In the genomic region with DNA sequence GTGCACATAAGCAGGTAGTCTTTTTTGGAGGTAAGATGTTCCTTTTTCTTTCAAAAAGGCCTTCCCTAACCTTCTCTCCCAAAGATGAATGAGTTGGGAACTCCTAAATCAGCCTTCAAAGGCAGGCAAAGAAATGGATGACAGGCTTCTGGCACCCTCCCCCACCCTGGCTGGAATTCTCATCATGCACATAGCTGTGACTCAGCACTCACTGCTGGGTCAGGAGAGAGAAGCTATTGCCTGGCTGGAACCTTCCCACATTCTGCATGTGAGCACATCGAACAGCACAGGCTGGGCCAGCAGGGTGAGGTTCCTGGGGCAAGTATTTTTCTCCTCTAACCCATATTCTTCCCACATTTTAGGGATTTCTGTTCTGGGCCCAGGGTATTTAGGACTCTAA, we compare ENCODE assay signal across 8 mouse cellular contexts. TPM values are rescaled to one million over a fixed set of nuclear protein-coding genes. Genes with fewer than 3 reads are reported as not detected.
DNase-seq lines count a peak whose midpoint lies in the region; ATAC-seq lines count a peak whose summit lies in the region.

No protein-coding gene starts in this region.

- H3K9me3 ChIP-seq in forebrain, embryonic 13.5 days (replicated peaks), result no peaks in the 10 kb centered on the region
- no peaks in the 10 kb centered on the region for H3K9me3 ChIP-seq in forebrain, embryonic 14.5 days (replicated peaks; ENCODE audit: control insufficient read depth, low read length)
- no peaks in the 10 kb centered on the region for H3K9me3 ChIP-seq in heart, embryonic 10.5 days

- WGBS in forebrain, embryonic 13.5 days, result 87% methylated on average over 1 of the region's 1 CpGs
- WGBS in forebrain, embryonic 14.5 days, result 83% methylated on average over 1 of the region's 1 CpGs
- WGBS in heart, embryonic 10.5 days, result 61% methylated on average over 1 of the region's 1 CpGs

- no peak overlapping the region for H3K27ac ChIP-seq in forebrain, embryonic 13.5 days
- no peak overlapping the region for H3K27ac ChIP-seq in forebrain, embryonic 14.5 days (ENCODE audit: low read depth, low read length)
- H3K27ac ChIP-seq in heart, embryonic 10.5 days, result no peak overlapping the region

- no peaks in the 10 kb centered on the region for H3K27me3 ChIP-seq in forebrain, embryonic 13.5 days
- H3K27me3 ChIP-seq in forebrain, embryonic 14.5 days (replicated peaks; ENCODE audit: control insufficient read depth, insufficient read depth, low read length), result no peaks in the 10 kb centered on the region
- no peaks in the 10 kb centered on the region for H3K27me3 ChIP-seq in heart, embryonic 10.5 days (ENCODE audit: insufficient read depth, poor library complexity, severe bottlenecking)

- H3K4me2 ChIP-seq in forebrain, embryonic 13.5 days, result no peak overlapping the region
- H3K4me2 ChIP-seq in forebrain, embryonic 14.5 days (ENCODE audit: low read length), result no peak overlapping the region

- no peaks in the 10 kb centered on the region for H3K4me1 ChIP-seq in forebrain, embryonic 13.5 days
- H3K4me1 ChIP-seq in forebrain, embryonic 14.5 days (ENCODE audit: control insufficient read depth, insufficient read depth, low read length), result no peaks in the 10 kb centered on the region
- H3K4me1 ChIP-seq in heart, embryonic 10.5 days, result peaks cover 12% of the 10 kb centered on the region; the same call in 1 of the 2 replicates

- H3K36me3 ChIP-seq in forebrain, embryonic 13.5 days (ENCODE audit: poor library complexity, severe bottlenecking), result no peaks in the 10 kb centered on the region
- H3K36me3 ChIP-seq in forebrain, embryonic 14.5 days (ENCODE audit: control insufficient read depth, insufficient read depth, low read length), result 0 out of 2 replicates have a peak, but pooled peaks cover 2% of the 10 kb centered on the region
- H3K36me3 ChIP-seq in heart, embryonic 10.5 days, result peaks cover 2% of the 10 kb centered on the region; the same call in 1 of the 2 replicates

- H3K9ac ChIP-seq in forebrain, embryonic 13.5 days, result no peak overlapping the region
- no peak overlapping the region for H3K9ac ChIP-seq in forebrain, embryonic 14.5 days (ENCODE audit: low read length)

- 0 out of 2 replicates have a peak, but pooled peaks have one; percentile 45 for ATAC-seq in forebrain, embryonic 13.5 days
- ATAC-seq in forebrain, embryonic 14.5 days, result no peak

- DNase-seq in forebrain, embryonic 14.5 days (ENCODE audit: low spot score), result no peak
- DNase-seq in 3T3-L1 (ENCODE audit: low read depth, low spot score) (peak; percentile 96), liver (peak; percentile 40)
- peak; percentile 86 to 91 for DNase-seq in adrenal gland, postnatal 36 days
- peak; percentile 76 for DNase-seq in heart, embryonic 10.5 days (ENCODE audit: low spot score)
- DNase-seq in spleen, postnatal 10 days (ENCODE audit: low spot score in 2 of 2), result no peak
- no peak for DNase-seq in thymus, postnatal 25 days

- no peak overlapping the region for H3K4me3 ChIP-seq in forebrain, embryonic 13.5 days
- no peak overlapping the region for H3K4me3 ChIP-seq in forebrain, embryonic 14.5 days (ENCODE audit: low read depth, low read length)
- no peak overlapping the region for H3K4me3 ChIP-seq in heart, embryonic 10.5 days

RNA-seq across cellular contexts. Expression of gene Cd46, which starts 58.1 kb away (rescaled TPM):
- polyA plus RNA-seq in forebrain, embryonic 13.5 days (2015; fragmentation: Nextera tagmentation; extraction: Ambion mirVana), result 1.2 and 1.3 TPM in 2 replicates
- polyA plus RNA-seq in forebrain, embryonic 14.5 days (2014; fragmentation: Nextera tagmentation; extraction: Ambion mirVana), result 0.90 and 0.93 TPM in 2 replicates
- 1 to 10 TPM; 1.3 to 2.0 TPM for total RNA-seq in adrenal gland, postnatal 36 days (2021)
- polyA plus RNA-seq in heart, embryonic 10.5 days (2016; fragmentation: Nextera tagmentation; extraction: Ambion mirVana), result 0.58 and 0.70 TPM in 2 replicates

Comparison
In these comparisons a context has a peak if more than half of its experiments do, and no peak if none do; other contexts are left out.
1. DNase-seq: peak in 3T3-L1 (single experiment), adrenal gland, postnatal 36 days (2 of 2), heart, embryonic 10.5 days (single experiment) and liver (single experiment); none in forebrain, embryonic 14.5 days (single experiment), spleen, postnatal 10 days (0 of 2) and thymus, postnatal 25 days (single experiment).